Mouse (Mus musculus) ovary, adult 10 weeks (tissue): Measurements from ENCODE around the gene Slc35b3. TPM values are rescaled to one million over a fixed set of nuclear protein-coding genes. Genes with fewer than 3 reads are reported as not detected.

ENCODE experiments used
- polyA plus RNA-seq: library from polyadenylated mRNA; stranded (reverse); fragments of 350-450 nt; fragmentation: Illumina TruSeq; extraction: RNeasy Lipid Tissue Mini Kit (QIAGEN cat#74804); gene quantifications from one replicate; pipeline ENCODE4 v1.2.3, GENCODE M21; 2014

The Slc35b3 gene
- 18.3 TPM for polyA plus RNA-seq

GRCm38 (mm10) chr13:38960063-38961050 lies at the start of gene Slc35b3:
Gene Slc35b3 (minus strand): TSS chr13:38960875.

